Mouse (Mus musculus) liver, embryonic 11.5 days (tissue): ENCODE results near the gene Plb1. TPM values are rescaled to one million over a fixed set of nuclear protein-coding genes. Genes with fewer than 3 reads are reported as not detected.

Source experiments
- ATAC-seq: fragments of 200-750 bp; cut with Nextera tagmentation; replicated peaks from 2 replicates; pipeline ENCODE4 v1.8.0; 2017; ENCODE audit warnings: moderate number of reproducible peaks, mild to moderate bottlenecking, moderate TSS enrichment, moderate library complexity; ENCODE audit not compliant: low FRiP score
- DNase-seq: peaks from one replicate; pipeline ENCODE4 v3.0.0-alpha.2; 2017; ENCODE audit warnings: low spot score
- H3K27ac ChIP-seq: fragments of 300-500 bp; sonication (generic); 2 replicates; pipeline ENCODE4 v1.5.1; 2014; ENCODE audit warnings: mild to moderate bottlenecking, low read depth, low read length, control low read depth
- H3K27me3 ChIP-seq: fragments of 300-500 bp; sonication (generic); replicated peaks from 2 replicates; pipeline ENCODE4 v1.6.1; 2014; ENCODE audit warnings: low read length, mixed read lengths; ENCODE audit not compliant: control insufficient read depth, insufficient read depth
- H3K36me3 ChIP-seq: fragments of 300-500 bp; sonication (generic); 2 replicates; pipeline ENCODE4 v1.6.1; 2014; ENCODE audit warnings: mild to moderate bottlenecking, low read length, moderate library complexity, mixed read lengths; ENCODE audit not compliant: control insufficient read depth, insufficient read depth
- H3K4me1 ChIP-seq: fragments of 300-500 bp; sonication (generic); replicated peaks from 2 replicates; pipeline ENCODE4 v1.6.1; 2014; ENCODE audit warnings: low read length, mixed read lengths; ENCODE audit not compliant: control insufficient read depth, insufficient read depth
- H3K4me2 ChIP-seq: fragments of 300-500 bp; sonication (generic); 2 replicates; pipeline ENCODE4 v1.6.1; 2014; ENCODE audit warnings: mild to moderate bottlenecking, control low read depth, moderate library complexity
- H3K4me3 ChIP-seq: fragments of 300-500 bp; sonication (generic); 2 replicates; pipeline ENCODE4 v1.5.1; 2014; ENCODE audit warnings: low read depth, low read length, control low read depth
- H3K9ac ChIP-seq: fragments of 300-500 bp; sonication (generic); 2 replicates; pipeline ENCODE4 v1.6.1; 2014; ENCODE audit warnings: low read depth, low read length, control low read depth
- H3K9me3 ChIP-seq: fragments of 300-500 bp; sonication (generic); 2 replicates; pipeline ENCODE4 v1.6.1; 2016; ENCODE audit warnings: low read length, inconsistent platforms, mixed read lengths; ENCODE audit not compliant: control insufficient read depth
- WGBS: fragments of 180-500 bp; shearing (Covaris S2); extraction: QIAGEN DNeasy Blood & Tissue Kit; methylation state at CpG from one replicate; pipeline ENCODE4 v1.1.7; 2014; 5-methylcytosine and 5-hydroxymethylcytosine counted together
- polyA plus RNA-seq: library from polyadenylated mRNA; unstranded; fragments of >200 nt; fragmentation: Nextera tagmentation; extraction: Ambion mirVana; gene quantifications from 2 replicates; pipeline ENCODE4 v1.2.1, GENCODE M21; 2014

Plb1 gene
- polyA plus RNA-seq, 1 experiment from 2014 or later, result not detected

DNA sequence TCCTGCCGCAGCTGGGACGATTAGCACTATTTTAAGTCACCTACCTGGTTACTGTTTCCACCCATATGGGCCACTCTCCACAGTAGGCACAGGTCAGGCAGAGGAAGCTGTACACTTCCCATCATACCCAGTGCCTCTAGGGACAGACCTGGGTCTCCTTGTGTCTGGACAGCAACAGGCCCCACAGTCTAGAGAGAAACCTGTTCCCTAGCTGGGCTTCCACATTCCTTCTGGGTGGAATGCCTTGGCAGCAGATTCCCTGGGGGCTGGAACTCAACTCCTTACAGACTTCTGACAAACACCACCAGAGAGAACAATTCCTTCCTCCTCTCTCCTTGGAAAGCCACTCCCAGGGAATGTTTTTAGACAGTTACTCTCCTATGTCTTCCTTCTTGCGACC lies 165.2 kb downstream of the Plb1 start:
- Histone ChIP-seq H3K4me3 (no peak overlapping the region), H3K9ac (no peak overlapping the region), H3K4me1 (no peaks in the 10 kb centered on the region), H3K36me3 (no peaks in the 10 kb centered on the region), H3K27ac (no peak overlapping the region), H3K27me3 (no peaks in the 10 kb centered on the region), H3K9me3 (no peaks in the 10 kb centered on the region), H3K4me2 (no peak overlapping the region)
- no peak for DNase-seq
- WGBS, result 82% methylated on average over 3 of the region's 3 CpGs
- ATAC-seq, result no peak

DNA sequence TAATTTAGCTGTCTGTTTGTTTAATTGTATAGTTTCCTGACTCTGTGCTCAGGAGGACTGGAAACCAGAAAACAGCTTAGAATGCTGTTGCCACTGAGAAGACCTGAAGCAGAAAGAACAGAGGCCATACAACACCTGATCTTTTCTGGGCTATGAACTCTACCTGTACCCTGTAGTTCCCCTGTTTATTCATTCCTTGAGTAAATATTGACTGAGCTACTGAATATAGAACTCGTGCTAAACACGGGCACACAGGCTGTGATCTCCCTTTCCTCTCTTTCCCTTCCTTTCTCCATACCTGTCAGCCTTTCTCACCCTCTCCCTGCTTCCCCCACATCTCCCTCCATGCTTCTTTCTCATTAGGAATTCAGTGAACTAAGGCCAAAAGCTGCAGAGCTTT lies 168.4 kb downstream of the Plb1 start:
- H3K9ac ChIP-seq, result no peak overlapping the region
- no peak overlapping the region for H3K27ac ChIP-seq
- no peak overlapping the region for H3K4me3 ChIP-seq
- H3K9me3 ChIP-seq, result no peaks in the 10 kb centered on the region
- H3K4me2 ChIP-seq, result no peak overlapping the region
- ATAC-seq (no peak), DNase-seq (no peak)
- H3K36me3 ChIP-seq, result no peaks in the 10 kb centered on the region
- 62% methylated on average over 2 of the region's 2 CpGs for WGBS
- H3K4me1 ChIP-seq, result no peaks in the 10 kb centered on the region
- no peaks in the 10 kb centered on the region for H3K27me3 ChIP-seq

- Histone ChIP-seq H3K4me2 (no peak overlapping the region), H3K4me3 (no peak overlapping the region), H3K27ac (no peak overlapping the region), H3K9me3 (no peaks in the 10 kb centered on the region), H3K9ac (no peak overlapping the region), H3K27me3 (no peaks in the 10 kb centered on the region), H3K4me1 (no peaks in the 10 kb centered on the region), H3K36me3 (no peaks in the 10 kb centered on the region)
- ATAC-seq (no peak), DNase-seq (no peak)
- WGBS, result 61% methylated on average over 9 of the region's 9 CpGs
These were observed 170.8 kb downstream of the Plb1 start for GRCm38 (mm10) chr5:32403082-32403953.

DNA sequence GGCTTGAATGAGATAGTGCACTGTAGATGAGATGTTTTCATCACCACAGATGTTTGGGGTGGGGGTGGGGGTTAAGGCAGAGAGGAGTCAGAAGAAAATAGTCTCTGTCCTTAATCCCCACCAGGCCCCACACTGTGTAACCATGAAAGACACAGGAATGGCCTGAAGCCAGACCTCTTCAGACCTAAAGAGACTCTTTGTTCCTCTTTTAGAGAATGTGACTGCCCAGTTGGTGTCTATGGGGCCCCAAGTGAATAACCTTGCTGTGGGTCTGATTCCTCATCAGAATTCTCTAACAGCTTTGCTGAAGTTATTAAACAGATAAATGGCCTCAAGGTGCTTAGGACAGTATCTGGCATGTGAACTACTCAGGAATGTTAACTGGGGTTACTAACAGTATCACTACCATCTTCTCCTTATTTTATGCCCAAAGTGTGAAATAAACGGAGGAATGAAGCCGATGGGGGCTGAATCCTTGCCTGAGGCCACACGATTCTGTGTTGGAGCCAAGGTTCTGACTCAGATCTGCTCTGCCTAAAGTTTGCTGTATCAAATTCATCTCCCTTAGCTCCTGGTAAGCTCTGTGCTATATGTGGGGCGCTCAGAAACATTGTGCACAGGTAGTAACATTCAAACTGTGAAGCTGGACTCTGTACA lies 172.8 kb downstream of the Plb1 start:
- no peak overlapping the region for H3K4me2 ChIP-seq
- H3K27me3 ChIP-seq, result no peaks in the 10 kb centered on the region
- DNase-seq, result no peak
- no peaks in the 10 kb centered on the region for H3K9me3 ChIP-seq
- no peaks in the 10 kb centered on the region for H3K4me1 ChIP-seq
- H3K27ac ChIP-seq, result no peak overlapping the region
- no peak for ATAC-seq
- no peak overlapping the region for H3K4me3 ChIP-seq
- no peak overlapping the region for H3K9ac ChIP-seq
- WGBS, result 75% methylated on average over 4 of the region's 4 CpGs
- H3K36me3 ChIP-seq, result no peaks in the 10 kb centered on the region

GRCm38 (mm10) chr5:32408771-32409170 lies 176.3 kb downstream of the Plb1 start:
- Histone ChIP-seq H3K27ac (no peak overlapping the region), H3K36me3 (no peaks in the 10 kb centered on the region), H3K4me2 (no peak overlapping the region), H3K27me3 (no peaks in the 10 kb centered on the region), H3K4me1 (no peaks in the 10 kb centered on the region), H3K4me3 (no peak overlapping the region), H3K9me3 (no peaks in the 10 kb centered on the region), H3K9ac (no peak overlapping the region)
- ATAC-seq, result no peak
- DNase-seq, result no peak
- 74% methylated on average over 1 of the region's 1 CpGs for WGBS

GRCm38 (mm10) chr5:32409747-32410146 lies 177.2 kb downstream of the Plb1 start:
- ATAC-seq (no peak), DNase-seq (no peak)
- Histone ChIP-seq H3K9me3 (no peaks in the 10 kb centered on the region), H3K27me3 (no peaks in the 10 kb centered on the region), H3K27ac (no peak overlapping the region), H3K4me1 (no peaks in the 10 kb centered on the region), H3K4me2 (no peak overlapping the region), H3K4me3 (no peak overlapping the region), H3K9ac (no peak overlapping the region), H3K36me3 (no peaks in the 10 kb centered on the region)
- WGBS, result 56% methylated on average over 2 of the region's 2 CpGs

DNA sequence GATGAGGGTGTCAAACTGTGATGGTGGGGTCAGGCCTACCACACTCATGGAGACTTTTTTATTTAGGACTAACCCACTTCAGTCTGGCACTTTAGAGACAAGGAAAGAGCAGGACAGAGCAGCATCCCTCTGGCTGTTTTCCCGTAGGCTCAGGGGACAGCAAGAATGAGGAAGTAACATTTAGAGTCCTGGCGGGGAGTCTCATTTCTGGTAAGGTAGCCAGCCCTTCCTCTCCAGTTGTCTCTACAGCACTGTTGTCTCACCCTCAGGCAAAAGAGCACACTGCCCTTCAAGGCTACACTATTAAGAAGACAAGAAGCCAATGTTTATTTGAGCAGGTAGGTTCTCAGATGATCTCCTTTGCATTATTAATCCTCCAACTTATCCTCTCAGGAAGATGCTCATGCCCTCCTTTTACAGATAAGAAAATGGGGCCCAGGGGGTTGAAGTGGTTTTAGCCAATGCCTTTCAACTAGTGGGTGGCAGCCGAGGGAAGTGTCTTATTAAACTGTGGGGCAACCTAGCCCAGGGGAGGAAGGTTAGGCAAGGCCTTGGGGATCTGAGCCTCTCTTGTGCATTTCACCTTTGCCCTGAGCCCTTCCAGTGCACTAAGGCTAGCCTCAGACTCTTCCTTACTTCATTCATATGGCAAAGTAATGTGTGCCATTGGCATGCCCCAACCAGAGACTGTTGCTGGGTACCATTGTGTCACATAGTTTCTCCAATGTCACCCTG lies 178.6 kb downstream of the Plb1 start:
- Histone ChIP-seq H3K36me3 (no peaks in the 10 kb centered on the region), H3K4me1 (no peaks in the 10 kb centered on the region), H3K27ac (no peak overlapping the region), H3K4me2 (no peak overlapping the region), H3K9ac (no peak overlapping the region), H3K27me3 (no peaks in the 10 kb centered on the region), H3K4me3 (no peak overlapping the region), H3K9me3 (no peaks in the 10 kb centered on the region)
- ATAC-seq (no peak), DNase-seq (no peak)
- WGBS, result 42% methylated on average over 3 of the region's 3 CpGs

GRCm38 (mm10) chr5:32412186-32412950 lies 179.9 kb downstream of the Plb1 start:
- H3K9me3 ChIP-seq, result no peaks in the 10 kb centered on the region
- H3K27ac ChIP-seq, result no peak overlapping the region
- no peaks in the 10 kb centered on the region for H3K27me3 ChIP-seq
- H3K36me3 ChIP-seq, result no peaks in the 10 kb centered on the region
- H3K4me2 ChIP-seq, result no peak overlapping the region
- no peak overlapping the region for H3K9ac ChIP-seq
- no peak for DNase-seq
- H3K4me3 ChIP-seq, result no peak overlapping the region
- no peaks in the 10 kb centered on the region for H3K4me1 ChIP-seq
- 62% methylated on average over 1 of the region's 1 CpGs for WGBS
- no peak for ATAC-seq
